Mouse (Mus musculus): ENCODE measurements around the gene Neu3. TPM values are rescaled to one million over a fixed set of nuclear protein-coding genes. Genes with fewer than 3 reads are reported as not detected.
A peak's percentile ranks its signal among the peaks of the same experiment; 100 is the strongest.
"Not testable (repeated sequence)": the region's sequence is repeated elsewhere in the genome, so short reads cannot be mapped to it uniquely, and the experiment has no call there.

The Neu3 gene
- total and polyA plus RNA-seq, 2 experiments from 2014 or later = 1.6 to 2.1 TPM

DNA sequence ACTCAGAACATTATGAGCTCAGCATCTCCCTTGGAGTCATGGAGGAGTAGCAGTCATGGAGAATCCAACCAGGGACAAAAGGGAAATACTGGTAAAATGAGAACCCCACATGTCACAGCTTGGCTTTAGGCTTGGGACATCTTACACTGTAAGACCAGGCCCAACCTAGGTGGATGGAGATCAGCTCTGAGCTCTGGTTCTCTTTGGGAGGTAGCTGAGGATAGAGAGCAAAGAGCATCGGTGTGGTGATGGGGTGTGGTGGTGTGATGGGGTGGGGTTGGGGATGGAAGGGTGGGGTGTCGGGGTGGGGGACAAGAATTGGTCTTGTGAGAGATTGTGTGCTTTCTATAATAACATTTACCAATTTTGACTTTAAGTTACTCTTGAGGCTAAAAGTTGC lies 17.4 kb downstream of the Neu3 start:
- Histone ChIP-seq H3K4me2 (ENCODE audit: low read depth, low read length) (no peak overlapping the region), H3K9ac (replicated peaks; ENCODE audit: low read length) (no peak overlapping the region), H3K27ac (no peak overlapping the region), H3K4me1 (ENCODE audit: insufficient read depth, low read length) (no peaks in the 10 kb centered on the region), H3K9me3 (ENCODE audit: low read length) (no peaks in the 10 kb centered on the region), H3K4me3 (ENCODE audit: low read length) (no peak overlapping the region), H3K27me3 (ENCODE audit: insufficient read depth, low read length) (no peaks in the 10 kb centered on the region), H3K36me3 (ENCODE audit: insufficient read depth, low read length) (no peaks in the 10 kb centered on the region)
- WGBS = 91% methylated on average over 2 of the region's 2 CpGs
- DNase-seq (ENCODE audit: low spot score) = no peak
- no peak for TF ChIP-seq CTCF (IDR thresholded peaks at IDR 0.05; ENCODE audit: low read depth)
- ATAC-seq = no peak

DNA sequence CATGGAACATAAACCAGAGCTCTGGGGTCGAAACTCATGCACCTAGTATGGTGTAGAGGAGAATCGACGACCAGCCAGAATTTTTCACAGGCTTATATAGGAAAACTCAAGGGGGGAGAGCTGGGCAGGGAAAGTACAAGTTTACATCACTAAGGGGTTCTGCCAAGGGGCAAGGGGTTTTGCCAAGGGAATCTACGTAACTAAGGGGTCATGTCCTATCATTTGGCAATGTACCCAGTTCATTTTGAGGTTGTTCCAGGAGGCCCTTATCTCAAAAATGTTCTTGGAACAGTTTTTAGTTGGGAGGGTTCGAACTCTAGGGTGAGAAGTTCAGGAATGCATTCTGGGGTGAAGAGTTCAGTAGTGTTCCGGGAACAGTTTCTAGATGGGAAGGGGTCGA lies 21.2 kb downstream of the Neu3 start:
- H3K9ac ChIP-seq (replicated peaks; ENCODE audit: low read length); H3K4me1 ChIP-seq (ENCODE audit: insufficient read depth, low read length); H3K36me3 ChIP-seq (ENCODE audit: insufficient read depth, low read length); H3K4me3 ChIP-seq (ENCODE audit: low read length); H3K27me3 ChIP-seq (ENCODE audit: insufficient read depth, low read length); H3K27ac ChIP-seq; DNase-seq (ENCODE audit: low spot score); ATAC-seq; H3K4me2 ChIP-seq (ENCODE audit: low read depth, low read length); H3K9me3 ChIP-seq (ENCODE audit: low read length): not testable (repeated sequence)
- WGBS = 88% methylated on average over 7 of the region's 7 CpGs

DNA sequence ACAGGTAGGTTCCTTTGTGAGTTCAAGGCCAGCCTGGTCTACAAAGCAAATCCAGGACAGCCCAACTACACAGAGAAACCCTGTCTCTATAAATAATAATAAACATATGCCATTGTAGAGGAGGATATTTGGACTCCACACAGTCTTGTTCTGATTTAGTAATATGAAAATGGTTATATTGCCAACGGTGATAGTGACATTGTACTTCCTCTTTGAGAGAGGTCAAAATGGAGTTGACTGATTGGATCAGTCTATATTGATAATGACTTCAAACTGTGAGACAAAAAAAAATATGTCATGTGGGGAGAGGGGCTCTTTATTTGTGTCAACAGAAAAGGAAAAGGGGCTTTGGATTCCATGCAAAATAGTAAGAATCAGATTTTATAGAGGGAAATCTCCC lies 22.9 kb downstream of the Neu3 start:
- Histone ChIP-seq H3K4me1 (ENCODE audit: insufficient read depth, low read length) (no peaks in the 10 kb centered on the region), H3K9ac (replicated peaks; ENCODE audit: low read length) (no peak overlapping the region), H3K9me3 (ENCODE audit: low read length) (no peaks in the 10 kb centered on the region), H3K36me3 (ENCODE audit: insufficient read depth, low read length) (no peaks in the 10 kb centered on the region), H3K27me3 (ENCODE audit: insufficient read depth, low read length) (no peaks in the 10 kb centered on the region), H3K27ac (no peak overlapping the region), H3K4me2 (ENCODE audit: low read depth, low read length) (no peak overlapping the region), H3K4me3 (ENCODE audit: low read length) (no peak overlapping the region)
- DNase-seq (ENCODE audit: low spot score) (no peak), ATAC-seq (no peak)
- 77% methylated on average over 1 of the region's 1 CpGs for WGBS
- no peak for TF ChIP-seq CTCF (IDR thresholded peaks at IDR 0.05; ENCODE audit: low read depth)

DNA sequence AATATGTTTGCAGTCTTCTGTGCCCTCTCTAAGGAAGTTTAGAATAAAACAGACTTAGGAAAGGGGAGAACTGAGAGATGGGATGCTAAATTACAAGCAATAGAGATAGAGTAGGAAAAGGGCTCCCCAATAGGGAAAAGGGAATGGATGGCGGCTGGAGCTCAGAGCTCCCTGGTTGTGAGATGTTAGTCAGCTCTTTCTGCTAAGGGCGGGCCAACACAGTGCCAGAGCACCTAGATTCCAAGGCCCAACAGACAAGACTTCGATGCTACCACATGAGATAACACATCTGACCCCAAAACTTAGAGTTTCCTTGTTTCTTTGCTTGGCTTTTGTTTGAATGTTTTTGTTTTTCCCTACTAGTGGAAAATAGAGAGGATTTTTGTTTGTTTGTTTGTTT lies 24.2 kb downstream of the Neu3 start:
- not testable (repeated sequence) for H3K4me3 ChIP-seq (ENCODE audit: low read length); H3K4me1 ChIP-seq (ENCODE audit: insufficient read depth, low read length); H3K27ac ChIP-seq; H3K9me3 ChIP-seq (ENCODE audit: low read length); DNase-seq (ENCODE audit: low spot score); ATAC-seq; H3K36me3 ChIP-seq (ENCODE audit: insufficient read depth, low read length); H3K4me2 ChIP-seq (ENCODE audit: low read depth, low read length); H3K27me3 ChIP-seq (ENCODE audit: insufficient read depth, low read length); H3K9ac ChIP-seq (replicated peaks; ENCODE audit: low read length)
- WGBS = 85% methylated on average over 3 of the region's 3 CpGs

DNA sequence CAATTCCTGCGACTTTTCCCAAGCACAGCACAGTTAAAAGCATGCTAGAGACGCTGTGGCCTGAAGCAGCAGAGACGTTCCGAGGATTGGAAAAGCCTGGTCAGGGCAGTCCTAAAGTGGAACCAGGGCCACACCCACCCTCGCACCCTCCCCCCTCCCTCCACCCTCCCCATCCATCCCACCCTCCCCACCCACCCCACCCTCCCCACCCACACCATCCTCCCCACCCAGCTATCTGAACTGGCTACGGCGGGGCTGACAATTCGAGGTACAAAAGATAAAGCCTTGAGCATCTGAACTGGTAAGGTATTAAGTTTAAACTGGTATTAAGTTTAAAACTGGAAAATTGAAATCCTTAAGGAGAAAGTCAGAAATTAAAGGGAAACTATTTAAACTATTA lies 24.7 kb downstream of the Neu3 start:
- Histone ChIP-seq H3K36me3 (ENCODE audit: insufficient read depth, low read length) (no peaks in the 10 kb centered on the region), H3K9me3 (ENCODE audit: low read length) (no peaks in the 10 kb centered on the region), H3K4me3 (ENCODE audit: low read length) (no peak overlapping the region), H3K27ac (no peak overlapping the region), H3K4me1 (ENCODE audit: insufficient read depth, low read length) (no peaks in the 10 kb centered on the region), H3K27me3 (ENCODE audit: insufficient read depth, low read length) (no peaks in the 10 kb centered on the region), H3K9ac (replicated peaks; ENCODE audit: low read length) (no peak overlapping the region), H3K4me2 (ENCODE audit: low read depth, low read length) (no peak overlapping the region)
- no peak for ATAC-seq
- no peak for TF ChIP-seq CTCF (IDR thresholded peaks at IDR 0.05; ENCODE audit: low read depth)
- no peak for DNase-seq (ENCODE audit: low spot score)
- 72% methylated on average over 8 of the region's 8 CpGs for WGBS

DNA sequence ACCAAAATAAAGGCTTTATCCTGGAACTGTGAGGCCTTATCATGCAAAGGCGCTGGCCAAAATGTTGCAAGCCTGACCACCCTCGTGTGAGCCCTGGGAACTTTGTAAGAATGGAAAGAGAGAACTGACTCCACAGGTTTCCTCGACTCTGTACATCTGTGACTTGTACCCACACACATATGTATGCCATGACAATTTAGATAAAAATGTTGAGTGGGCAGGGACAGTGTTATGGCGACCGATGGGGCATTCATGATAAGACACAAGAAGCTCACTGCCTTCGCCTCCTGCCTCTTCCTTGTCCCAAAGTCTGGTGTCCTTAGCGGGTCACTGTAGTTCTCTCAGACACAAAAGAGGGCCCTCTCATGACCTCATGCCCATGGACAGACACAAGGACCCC lies 29.1 kb downstream of the Neu3 start:
- ATAC-seq (no peak), DNase-seq (ENCODE audit: low spot score) (no peak)
- Histone ChIP-seq H3K4me3 (ENCODE audit: low read length) (no peak overlapping the region), H3K27ac (no peak overlapping the region), H3K9ac (replicated peaks; ENCODE audit: low read length) (no peak overlapping the region), H3K27me3 (ENCODE audit: insufficient read depth, low read length) (no peaks in the 10 kb centered on the region), H3K4me1 (ENCODE audit: insufficient read depth, low read length) (no peaks in the 10 kb centered on the region), H3K9me3 (ENCODE audit: low read length) (no peaks in the 10 kb centered on the region), H3K36me3 (ENCODE audit: insufficient read depth, low read length) (no peaks in the 10 kb centered on the region), H3K4me2 (ENCODE audit: low read depth, low read length) (no peak overlapping the region)
- no peak for TF ChIP-seq CTCF (IDR thresholded peaks at IDR 0.05; ENCODE audit: low read depth)
- 76% methylated on average over 7 of the region's 7 CpGs for WGBS

DNA sequence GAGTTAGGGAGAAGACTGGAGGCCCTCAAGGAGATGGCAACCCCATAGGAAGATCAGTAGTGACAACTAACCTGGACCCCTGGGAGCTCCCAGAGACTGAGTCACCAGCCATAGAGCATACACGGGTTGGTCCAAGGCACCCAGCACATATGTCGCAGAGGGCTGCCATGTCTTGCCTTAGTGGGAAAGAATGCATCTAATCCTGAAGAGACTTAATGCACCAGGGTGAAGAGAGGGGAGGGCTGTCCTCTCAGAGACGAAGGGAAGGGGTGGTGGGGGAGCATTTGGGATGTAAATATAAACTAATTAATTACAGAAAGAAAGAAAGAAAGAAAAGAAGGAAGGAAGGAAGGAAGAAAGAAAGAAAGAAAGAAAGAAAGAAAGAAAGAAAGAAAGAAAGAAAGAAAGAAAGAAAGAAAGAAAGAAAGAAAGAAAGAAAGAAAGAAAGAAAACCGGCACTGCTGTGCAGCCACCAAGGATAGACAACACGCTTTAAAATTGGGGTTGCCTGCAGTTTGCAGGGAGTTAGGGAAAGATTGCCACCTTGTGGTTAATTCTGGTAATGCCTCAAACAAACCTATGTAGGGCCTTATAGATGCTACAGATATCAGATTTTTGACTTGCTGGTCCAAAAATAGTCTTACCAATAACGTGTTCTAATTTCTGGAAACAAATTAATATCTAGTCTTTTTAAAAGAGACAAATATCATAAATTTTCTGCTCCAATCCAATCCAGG lies 30.1 kb downstream of the Neu3 start:
- no peaks in the 10 kb centered on the region for H3K9me3 ChIP-seq (ENCODE audit: low read length)

More for the DNA sequence above, 30.1 kb downstream of the Neu3 start:
- Histone ChIP-seq H3K4me1 (ENCODE audit: insufficient read depth, low read length) (no peaks in the 10 kb centered on the region), H3K27me3 (ENCODE audit: insufficient read depth, low read length) (no peaks in the 10 kb centered on the region), H3K36me3 (ENCODE audit: insufficient read depth, low read length) (no peaks in the 10 kb centered on the region), H3K4me2 (ENCODE audit: low read depth, low read length) (no peak overlapping the region), H3K4me3 (ENCODE audit: low read length) (no peak overlapping the region), H3K27ac (no peak overlapping the region), H3K9ac (replicated peaks; ENCODE audit: low read length) (no peak overlapping the region)
- DNase-seq (ENCODE audit: low spot score) = peak; percentile 94
- peak; percentile 90 for TF ChIP-seq CTCF (IDR thresholded peaks at IDR 0.05; ENCODE audit: low read depth)
- peak; percentile 71; the same call in 1 of the 2 replicates for ATAC-seq
- 32% methylated on average over 6 of the region's 6 CpGs for WGBS
